Mouse (Mus musculus) MEL (cell line): ENCODE results near the gene Sec14l4. TPM values are rescaled to one million over a fixed set of nuclear protein-coding genes. Genes with fewer than 3 reads are reported as not detected.

ENCODE experiments used
- DNase-seq: peaks from one replicate; pipeline ENCODE4 v3.0.0; 2011; ENCODE audit warnings: low read depth, low spot score
- H3K27ac ChIP-seq: 2 replicates; pipeline ENCODE4 v1.5.1; 2012; ENCODE audit warnings: low read depth, mild to moderate bottlenecking, control low read depth, low read length, moderate library complexity; ENCODE audit not compliant: control insufficient read depth
- H3K27me3 ChIP-seq, 2 experiments: fragments of 150-350 bp in 1 of 2; sonication (generic) in 1 of 2; 2 replicates each; pipeline ENCODE4 v1.6.1; 2012; ENCODE audit warnings: low read length in 2 of 2, mild to moderate bottlenecking in 2 of 2, improper control_type of control experiment in 1 of 2, moderate library complexity in 1 of 2; ENCODE audit not compliant: insufficient read depth in 2 of 2, control insufficient read depth in 1 of 2
- H3K36me3 ChIP-seq, 2 experiments: 2 replicates each; pipeline ENCODE4 v1.6.1; 2012 to 2014; ENCODE audit warnings: low read length in 2 of 2, improper control_type of control experiment in 1 of 2, inconsistent platforms in 1 of 2, mild to moderate bottlenecking in 1 of 2; ENCODE audit not compliant: insufficient read depth in 2 of 2, control insufficient read depth in 1 of 2
- H3K4me1 ChIP-seq, 2 experiments: fragments of 150-350 bp in 1 of 2; sonication (generic) in 1 of 2; 2 replicates each; pipeline ENCODE4 v1.6.1; 2012; ENCODE audit warnings: low read length in 2 of 2, improper control_type of control experiment in 1 of 2, mild to moderate bottlenecking in 1 of 2; ENCODE audit not compliant: insufficient read depth in 2 of 2, control insufficient read depth in 1 of 2
- H3K4me3 ChIP-seq, 2 experiments: fragments of 150-350 bp in 1 of 2; sonication (generic) in 1 of 2; 2 replicates each; pipeline ENCODE4 v1.5.1; 2012; ENCODE audit warnings: low read depth in 2 of 2, low read length in 2 of 2, mild to moderate bottlenecking in 2 of 2, moderate library complexity in 2 of 2, control low read depth in 1 of 2, improper control_type of control experiment in 1 of 2; ENCODE audit not compliant: control insufficient read depth in 1 of 2, insufficient read depth in 1 of 2
- H3K79me2 ChIP-seq: 2 replicates; pipeline ENCODE4 v1.6.1; 2012; ENCODE audit warnings: mild to moderate bottlenecking, low read length, moderate library complexity; ENCODE audit not compliant: control insufficient read depth, poor library complexity, insufficient read depth
- H3K9ac ChIP-seq: 2 replicates; pipeline ENCODE4 v1.6.1; 2012; ENCODE audit warnings: low read depth, mild to moderate bottlenecking, control low read depth, low read length, moderate library complexity; ENCODE audit not compliant: control insufficient read depth, poor library complexity, severe bottlenecking
- H3K9me3 ChIP-seq: fragments of 150-350 bp; sonication (generic); replicated peaks from 2 replicates; pipeline ENCODE4 v1.6.1; 2012; ENCODE audit warnings: mild to moderate bottlenecking, low read length, improper control_type of control experiment, moderate library complexity; ENCODE audit not compliant: insufficient read depth
- BHLHE40 ChIP-seq: IDR thresholded peaks from 2 replicates; pipeline ENCODE4 v1.6.1; 2012; ENCODE audit warnings: low read depth, mild to moderate bottlenecking, inconsistent platforms, low read length, improper control_type of control experiment, borderline replicate concordance
- CHD1 ChIP-seq: IDR thresholded peaks from 2 replicates; pipeline ENCODE4 v1.6.1; 2012; ENCODE audit warnings: low read depth, mild to moderate bottlenecking, inconsistent platforms, low read length, improper control_type of control experiment
- EP300 ChIP-seq, 2 experiments: IDR thresholded peaks; 2 replicates each; pipeline ENCODE4 v1.6.1; 2011; ENCODE audit warnings: improper control_type of control experiment in 2 of 2, low read length in 2 of 2, low read depth in 1 of 2, mild to moderate bottlenecking in 1 of 2
- HCFC1 ChIP-seq: IDR thresholded peaks from 2 replicates; pipeline ENCODE4 v1.6.1; 2012; ENCODE audit warnings: low read depth, mild to moderate bottlenecking, inconsistent platforms, low read length, improper control_type of control experiment, moderate library complexity
- JUND ChIP-seq: IDR thresholded peaks from 2 replicates; pipeline ENCODE4 v1.6.1; 2011; ENCODE audit warnings: low read depth, mild to moderate bottlenecking, improper control_type of control experiment, low read length
- KAT2A ChIP-seq: conservative IDR thresholded peaks from 2 replicates; pipeline ENCODE4 v1.6.1; 2012; ENCODE audit warnings: low read depth, low read length, improper control_type of control experiment, inconsistent platforms
- MAX ChIP-seq: IDR thresholded peaks from 2 replicates; pipeline ENCODE4 v1.6.1; 2011; ENCODE audit warnings: low read length, improper control_type of control experiment
- MAZ ChIP-seq: IDR thresholded peaks from 2 replicates; pipeline ENCODE4 v1.6.1; 2012; ENCODE audit warnings: low read depth, mild to moderate bottlenecking, inconsistent platforms, low read length, improper control_type of control experiment
- MXI1 ChIP-seq: IDR thresholded peaks from 2 replicates; pipeline ENCODE4 v1.6.1; 2011; ENCODE audit warnings: mild to moderate bottlenecking, low read depth, low read length, improper control_type of control experiment
- MYB ChIP-seq: IDR thresholded peaks from 2 replicates; pipeline ENCODE4 v1.6.1; 2011; ENCODE audit warnings: mild to moderate bottlenecking, low read depth, low read length, improper control_type of control experiment
- MYC ChIP-seq: IDR thresholded peaks from 2 replicates; pipeline ENCODE4 v1.6.1; 2011; ENCODE audit warnings: low read depth, mild to moderate bottlenecking, low read length, improper control_type of control experiment, moderate library complexity
- NRF1 ChIP-seq: IDR thresholded peaks from 2 replicates; pipeline ENCODE4 v1.6.1; 2014; ENCODE audit warnings: low read depth, mild to moderate bottlenecking, inconsistent platforms, low read length, improper control_type of control experiment, moderate library complexity; ENCODE audit not compliant: poor library complexity, insufficient read depth, severe bottlenecking
- POLR2AphosphoS2 ChIP-seq: IDR thresholded peaks from 2 replicates; pipeline ENCODE4 v1.6.1; 2011; ENCODE audit warnings: low read length, improper control_type of control experiment
- RAD21 ChIP-seq: IDR thresholded peaks from 2 replicates; pipeline ENCODE4 v1.6.1; 2011; ENCODE audit warnings: mild to moderate bottlenecking, low read depth, low read length, improper control_type of control experiment
- RCOR1 ChIP-seq: IDR thresholded peaks from 2 replicates; pipeline ENCODE4 v1.6.1; 2012; ENCODE audit warnings: low read depth, mild to moderate bottlenecking, inconsistent platforms, low read length, improper control_type of control experiment
- SIN3A ChIP-seq: IDR thresholded peaks from 2 replicates; pipeline ENCODE4 v1.6.1; 2012; ENCODE audit warnings: low read length, improper control_type of control experiment, inconsistent platforms
- SMC3 ChIP-seq: IDR thresholded peaks from 2 replicates; pipeline ENCODE4 v1.6.1; 2011; ENCODE audit warnings: low read depth, low read length, improper control_type of control experiment
- TAL1 ChIP-seq: IDR thresholded peaks from 2 replicates; pipeline ENCODE4 v1.6.1; 2012; ENCODE audit warnings: mild to moderate bottlenecking, inconsistent platforms, low read length, moderate library complexity, mixed read lengths
- TCF12 ChIP-seq: IDR thresholded peaks from 2 replicates; pipeline ENCODE4 v1.6.1; 2014; ENCODE audit warnings: low read depth, mild to moderate bottlenecking, inconsistent platforms, low read length, improper control_type of control experiment, moderate library complexity
- USF2 ChIP-seq, 2 experiments: IDR thresholded peaks; 2 replicates each; pipeline ENCODE4 v1.6.1; 2011 to 2012; ENCODE audit warnings: improper control_type of control experiment in 2 of 2, low read length in 2 of 2, borderline replicate concordance in 1 of 2, inconsistent platforms in 1 of 2, low read depth in 1 of 2, mild to moderate bottlenecking in 1 of 2; ENCODE audit not compliant: insufficient read depth in 1 of 2
- ZC3H11A ChIP-seq: IDR thresholded peaks from 2 replicates; pipeline ENCODE4 v1.6.1; 2012; ENCODE audit warnings: low read depth, mild to moderate bottlenecking, inconsistent platforms, low read length, improper control_type of control experiment
- ZKSCAN1 ChIP-seq: IDR thresholded peaks from 2 replicates; pipeline ENCODE4 v1.6.1; 2012; ENCODE audit warnings: low read depth, mild to moderate bottlenecking, inconsistent platforms, low read length, improper control_type of control experiment, moderate library complexity
- ZNF384 ChIP-seq: IDR thresholded peaks from 2 replicates; pipeline ENCODE4 v1.6.1; 2012; ENCODE audit warnings: low read depth, mild to moderate bottlenecking, inconsistent platforms, low read length, improper control_type of control experiment
- polyA plus RNA-seq, 2 experiments: library from polyadenylated mRNA; stranded (reverse) in 1 of 2; unstranded in 1 of 2; fragments of >175 nt in 1 of 2; fragments of >200 nt in 1 of 2; gene quantifications; 2 replicates each; pipeline versions ENCODE4 v1.2.1 to v1.2.4; 2012; ENCODE audit warnings: low replicate concordance in 2 of 2, low read depth in 1 of 2; ENCODE audit not compliant: insufficient read length in 2 of 2, insufficient read depth in 1 of 2, missing spikeins in 1 of 2
- total RNA-seq: library from RNA; depleted of rRNA; stranded (reverse); fragments of 300-350 nt; gene quantifications from 2 replicates; pipeline ENCODE4 v1.2.3, GENCODE M21; 2012

Sec14l4 gene
- total and polyA plus RNA-seq, 3 experiments = not detected

- no peak for TF ChIP-seq USF2 (IDR thresholded peaks at IDR 0.05; ENCODE audit: borderline replicate concordance in 1 of 2, insufficient read depth in 1 of 2, low read depth in 1 of 2, low read length in 2 of 2)
- 0 out of 2 replicates have a peak, but pooled peaks have one; percentile 7 for TF ChIP-seq RCOR1
- TF ChIP-seq MAZ = no peak
- 0 out of 2 replicates have a peak, but pooled peaks have one; percentile 7 for TF ChIP-seq TCF12
- TF ChIP-seq MYB = no peak
- TF ChIP-seq ZC3H11A = no peak
- TF ChIP-seq ZNF384 = no peak
- 0 out of 2 replicates have a peak, but pooled peaks have one; percentile 37 for TF ChIP-seq HCFC1
- TF ChIP-seq JUND = no peak
- TF ChIP-seq MYC = 0 out of 2 replicates have a peak, but pooled peaks have one; percentile 57
- TF ChIP-seq RAD21 = no peak
- TF ChIP-seq POLR2AphosphoS2 = no peak
- TF ChIP-seq ZKSCAN1 = no peak
- no peak for TF ChIP-seq KAT2A
- TF ChIP-seq MXI1 = peak; percentile 96
- TF ChIP-seq SMC3 = 0 out of 2 replicates have a peak, but pooled peaks have one; percentile 16
- TF ChIP-seq CHD1 = no peak
- peak; percentile 92 for TF ChIP-seq SIN3A
- TF ChIP-seq TAL1 = no peak
- no peak for TF ChIP-seq NRF1
- TF ChIP-seq BHLHE40 = peak; percentile 59; the same call in 1 of the 2 replicates
- TF ChIP-seq MAX = peak; percentile 82
- TF ChIP-seq EP300 (IDR thresholded peaks at IDR 0.05; ENCODE audit: low read depth in 1 of 2, low read length in 2 of 2) = peak in 1 of 2 experiments; percentile 8; a peak in 1 of 4 replicates
- no peaks in the 10 kb centered on the region for H3K79me2 ChIP-seq
- no peak overlapping the region for H3K4me3 ChIP-seq
- no peaks in the 10 kb centered on the region for H3K9me3 ChIP-seq
- peak; percentile 84 for DNase-seq
- no peaks in the 10 kb centered on the region for H3K36me3 ChIP-seq
- peaks cover 0 to 2% of the 10 kb centered on the region in 2 experiments; a peak in 1 of 4 replicates for H3K27me3 ChIP-seq
- no peaks in the 10 kb centered on the region for H3K4me1 ChIP-seq
- no peak overlapping the region for H3K9ac ChIP-seq
- no peak overlapping the region for H3K27ac ChIP-seq
Measured at GRCm38 (mm10) chr11:4076633-4077032, 45.4 kb downstream of the Sec14l4 start.
